Mouse (Mus musculus): ENCODE measurements around the gene Ppia. TPM values are rescaled to one million over a fixed set of nuclear protein-coding genes. Genes with fewer than 3 reads are reported as not detected.
"Not testable (repeated sequence)": the region's sequence is repeated elsewhere in the genome, so short reads cannot be mapped to it uniquely, and the experiment has no call there.

The Ppia gene
- polyA plus RNA-seq (2014; fragmentation: Nextera tagmentation; extraction: Ambion mirVana), result 5,363 and 5,401 TPM in 2 replicates

DNA sequence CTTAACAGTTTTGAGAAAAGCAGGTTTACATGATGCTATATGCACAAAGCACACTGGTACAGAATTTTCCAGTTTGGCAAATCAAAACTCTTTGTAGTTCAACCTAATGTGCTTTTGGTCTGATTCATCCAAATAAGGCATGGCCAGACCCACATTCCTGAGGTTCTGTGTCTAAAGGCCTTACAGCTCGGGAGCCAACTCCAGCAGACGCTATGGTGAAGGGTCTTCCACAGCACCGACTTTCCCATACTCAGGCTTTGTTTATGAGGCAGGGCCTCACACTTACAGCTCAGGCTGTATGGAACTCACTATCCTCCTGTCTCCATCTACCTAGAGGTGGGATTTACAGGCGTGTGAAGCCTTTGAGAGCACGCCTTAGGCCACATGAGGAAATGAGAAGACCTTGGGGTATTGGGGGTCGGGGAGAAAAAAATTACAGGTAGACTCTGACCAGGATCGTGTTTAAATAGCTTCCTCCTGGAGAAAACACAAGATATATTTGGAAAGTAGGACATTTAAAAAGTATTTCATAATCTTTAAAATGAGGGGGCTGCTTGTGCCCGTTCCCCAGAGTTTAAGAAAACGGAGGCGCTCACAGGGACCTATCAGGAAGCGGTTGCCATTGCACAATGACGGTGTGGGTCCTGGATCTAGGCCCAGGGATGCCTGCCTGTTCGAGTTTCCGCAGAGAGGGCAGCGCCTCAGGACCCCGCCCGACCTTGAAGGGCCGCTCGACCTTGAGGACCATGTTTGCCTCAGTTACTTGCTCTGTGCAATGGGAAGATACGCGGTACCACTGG is at the start of gene Ppia:
Ppia (plus strand) TSS at position 693 of the 800 bp plus-strand sequence.
- Histone ChIP-seq H3K27ac (ENCODE audit: low read depth, low read length) (peak within 1 kb of the TSS; percentile 100), H3K4me1 (replicated peaks; ENCODE audit: control insufficient read depth, insufficient read depth, low read length) (peaks cover 27% of the 10 kb centered on the region), H3K27me3 (replicated peaks; ENCODE audit: control insufficient read depth, insufficient read depth, low read length) (no peaks in the 10 kb centered on the region), H3K9ac (ENCODE audit: low read depth, low read length) (peak within 1 kb of the TSS; percentile 99), H3K36me3 (ENCODE audit: control insufficient read depth, insufficient read depth, low read length) (peaks cover 20% of the 10 kb centered on the region), H3K9me3 (ENCODE audit: control insufficient read depth, low read length) (peaks cover 5% of the 10 kb centered on the region; the same call in 1 of the 2 replicates), H3K4me2 (peak within 1 kb of the TSS; percentile 97), H3K4me3 (ENCODE audit: low read depth, low read length) (peak within 1 kb of the TSS; percentile 95)
- DNase-seq (ENCODE audit: low spot score), result no peak
- WGBS, result 8% methylated on average over 21 of the region's 21 CpGs
- peak; percentile 58 for ATAC-seq (replicated peaks; ENCODE audit: low FRiP score)

DNA sequence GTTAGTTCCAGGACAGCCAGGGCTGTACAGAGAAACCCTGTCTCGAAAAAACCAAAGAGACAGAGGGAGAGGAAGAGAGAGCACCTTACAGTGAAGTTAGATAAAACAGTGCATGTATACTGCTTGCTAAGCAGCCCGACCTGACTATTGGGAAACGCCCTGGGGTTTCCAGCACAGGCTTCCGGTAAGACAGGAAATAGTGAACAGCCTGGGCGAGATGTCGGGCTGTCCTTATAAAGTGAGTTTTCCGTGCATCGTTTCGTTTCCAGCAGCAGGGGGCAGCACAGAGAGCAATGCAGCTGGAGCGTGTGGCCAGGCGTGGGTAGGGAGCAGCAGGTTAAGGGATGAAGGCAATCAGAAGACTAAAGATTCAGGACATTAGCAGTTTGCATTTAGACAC is 49.4 kb upstream of the Ppia start:
- Histone ChIP-seq H3K9me3 (ENCODE audit: control insufficient read depth, low read length) (no peaks in the 10 kb centered on the region), H3K4me3 (ENCODE audit: low read depth, low read length) (no peak overlapping the region), H3K9ac (ENCODE audit: low read depth, low read length) (0 out of 2 replicates have a peak overlapping the region, but pooled peaks have one; percentile 34), H3K4me1 (replicated peaks; ENCODE audit: control insufficient read depth, insufficient read depth, low read length) (no peaks in the 10 kb centered on the region; the same call in 1 of the 2 replicates), H3K36me3 (ENCODE audit: control insufficient read depth, insufficient read depth, low read length) (no peaks in the 10 kb centered on the region), H3K4me2 (peak overlapping the region; percentile 42), H3K27ac (ENCODE audit: low read depth, low read length) (peak overlapping the region; percentile 43; the same call in 1 of the 2 replicates), H3K27me3 (replicated peaks; ENCODE audit: control insufficient read depth, insufficient read depth, low read length) (no peaks in the 10 kb centered on the region)
- DNase-seq (ENCODE audit: low spot score), result peak; percentile 78
- peak; percentile 88 for ATAC-seq (replicated peaks; ENCODE audit: low FRiP score)
- 14% methylated on average over 11 of the region's 11 CpGs for WGBS

DNA sequence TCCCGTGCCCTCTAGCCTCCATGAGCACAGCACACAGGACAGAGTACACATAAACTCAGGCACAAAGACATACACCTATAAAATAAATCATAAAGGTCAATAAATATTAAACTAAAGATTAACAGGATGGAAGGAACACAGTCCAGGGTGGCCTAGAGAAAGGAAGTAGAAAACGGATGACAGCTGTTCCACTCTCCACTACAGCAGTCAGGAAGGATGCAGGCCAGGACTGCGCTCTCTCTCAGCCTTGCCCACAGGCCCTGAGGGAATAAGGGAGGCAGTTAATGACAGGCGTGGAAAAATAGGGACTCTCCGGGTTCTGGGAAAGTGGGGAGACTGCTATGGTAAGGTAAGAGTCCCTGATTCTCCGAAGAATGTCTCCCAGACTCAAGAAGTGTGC is 48.8 kb upstream of the Ppia start:
- ATAC-seq (replicated peaks; ENCODE audit: low FRiP score), result no peak

DNA sequence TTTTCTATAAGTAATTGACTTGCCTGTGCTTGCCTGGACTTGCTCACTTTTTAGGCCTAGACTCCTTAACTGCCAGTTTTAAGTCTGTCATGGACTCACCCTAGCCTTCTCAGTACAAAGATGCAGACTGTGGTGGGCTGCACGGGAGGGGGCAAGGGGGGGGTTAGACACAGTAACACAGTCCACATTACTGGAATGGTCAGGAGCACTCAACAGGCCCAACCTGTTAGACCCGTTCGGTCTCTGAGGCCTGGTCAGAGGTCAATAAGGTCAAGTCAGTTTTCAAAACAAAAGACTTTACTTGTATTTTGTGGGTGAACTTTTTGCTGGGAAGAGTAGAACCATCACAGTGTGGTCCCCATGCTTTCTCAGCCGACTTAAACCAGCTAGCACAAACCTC is 48.1 kb upstream of the Ppia start:
- 80% methylated on average over 4 of the region's 4 CpGs for WGBS
- no peak overlapping the region for H3K4me2 ChIP-seq
- ATAC-seq (replicated peaks; ENCODE audit: low FRiP score), result no peak
- H3K9me3 ChIP-seq (ENCODE audit: control insufficient read depth, low read length), result no peaks in the 10 kb centered on the region
- no peaks in the 10 kb centered on the region for H3K27me3 ChIP-seq (replicated peaks; ENCODE audit: control insufficient read depth, insufficient read depth, low read length)
- H3K27ac ChIP-seq (ENCODE audit: low read depth, low read length), result no peak overlapping the region
- H3K4me3 ChIP-seq (ENCODE audit: low read depth, low read length), result no peak overlapping the region
- no peak for DNase-seq (ENCODE audit: low spot score)
- H3K36me3 ChIP-seq (ENCODE audit: control insufficient read depth, insufficient read depth, low read length), result no peaks in the 10 kb centered on the region
- no peaks in the 10 kb centered on the region; the same call in 1 of the 2 replicates for H3K4me1 ChIP-seq (replicated peaks; ENCODE audit: control insufficient read depth, insufficient read depth, low read length)
- H3K9ac ChIP-seq (ENCODE audit: low read depth, low read length), result no peak overlapping the region

More for the DNA sequence above, 48.8 kb upstream of the Ppia start:
- WGBS, result 83% methylated on average over 6 of the region's 6 CpGs
- Histone ChIP-seq H3K9ac (ENCODE audit: low read depth, low read length) (no peak overlapping the region), H3K9me3 (ENCODE audit: control insufficient read depth, low read length) (no peaks in the 10 kb centered on the region), H3K4me2 (no peak overlapping the region), H3K27me3 (replicated peaks; ENCODE audit: control insufficient read depth, insufficient read depth, low read length) (no peaks in the 10 kb centered on the region), H3K27ac (ENCODE audit: low read depth, low read length) (no peak overlapping the region), H3K36me3 (ENCODE audit: control insufficient read depth, insufficient read depth, low read length) (no peaks in the 10 kb centered on the region), H3K4me3 (ENCODE audit: low read depth, low read length) (no peak overlapping the region), H3K4me1 (replicated peaks; ENCODE audit: control insufficient read depth, insufficient read depth, low read length) (no peaks in the 10 kb centered on the region; the same call in 1 of the 2 replicates)
- no peak for DNase-seq (ENCODE audit: low spot score)

DNA sequence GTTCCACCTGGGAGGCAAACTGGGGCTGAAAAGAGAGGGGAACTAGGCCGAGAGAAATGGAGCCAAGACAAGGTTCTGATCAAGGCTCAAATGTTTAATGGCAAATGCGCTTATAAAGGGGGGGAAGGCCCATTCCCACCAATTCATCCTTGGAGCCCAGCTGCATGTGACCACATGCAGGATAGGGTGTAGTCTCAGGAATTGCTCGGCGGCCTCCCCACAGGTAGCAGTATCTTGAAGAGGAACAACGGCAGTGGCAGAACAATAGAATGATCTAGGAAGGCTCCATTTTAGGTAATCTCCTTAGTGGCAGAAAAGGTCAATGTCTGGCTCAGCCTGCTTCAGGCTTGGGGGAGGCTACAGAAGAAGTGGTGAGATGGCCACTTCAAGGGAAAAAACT is 47.3 kb upstream of the Ppia start:
- H3K27me3 ChIP-seq (replicated peaks; ENCODE audit: control insufficient read depth, insufficient read depth, low read length); H3K4me3 ChIP-seq (ENCODE audit: low read depth, low read length); H3K27ac ChIP-seq (ENCODE audit: low read depth, low read length); H3K4me2 ChIP-seq; DNase-seq (ENCODE audit: low spot score); H3K4me1 ChIP-seq (replicated peaks; ENCODE audit: control insufficient read depth, insufficient read depth, low read length); ATAC-seq (replicated peaks; ENCODE audit: low FRiP score); H3K9me3 ChIP-seq (ENCODE audit: control insufficient read depth, low read length); H3K36me3 ChIP-seq (ENCODE audit: control insufficient read depth, insufficient read depth, low read length); H3K9ac ChIP-seq (ENCODE audit: low read depth, low read length): not testable (repeated sequence)
- WGBS, result 77% methylated on average over 5 of the region's 5 CpGs

DNA sequence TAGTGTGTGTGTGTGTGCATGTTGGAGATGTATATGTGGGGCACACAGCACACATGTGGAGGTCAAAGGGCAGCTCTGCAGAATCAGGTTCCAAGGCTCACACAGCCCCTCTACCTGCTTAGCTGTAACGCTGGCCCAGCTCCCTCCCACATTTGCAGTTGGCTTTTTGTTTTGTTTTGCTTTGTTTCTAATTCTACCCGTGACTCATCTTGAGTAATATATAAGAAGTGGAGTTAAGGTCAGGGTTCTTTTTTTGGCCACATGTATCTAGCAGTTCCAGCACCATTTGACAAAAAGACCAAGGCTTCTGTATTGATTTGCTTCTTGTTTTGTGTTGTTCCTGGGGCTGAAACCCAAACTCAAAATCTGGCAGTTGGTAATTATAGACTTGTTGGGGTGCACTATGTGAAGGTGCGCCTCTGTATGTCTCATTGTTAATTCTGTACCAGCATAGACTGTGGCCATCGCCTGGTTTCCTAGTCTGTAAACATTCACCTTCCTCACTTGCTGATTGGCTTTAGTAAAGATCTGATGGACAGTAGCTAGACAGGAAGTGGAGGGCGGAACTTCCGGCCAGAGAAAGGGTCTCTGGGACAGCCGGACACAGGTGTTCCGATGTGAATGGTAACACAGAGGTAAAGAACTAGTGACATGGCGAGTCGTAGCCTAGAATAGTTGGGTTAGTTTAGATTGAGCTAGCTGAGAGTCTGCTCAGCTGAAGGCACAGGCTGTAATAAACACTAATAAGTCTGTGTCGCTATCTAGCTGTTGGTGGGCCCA is 43.7 kb upstream of the Ppia start:
- DNase-seq (ENCODE audit: low spot score) (no peak), ATAC-seq (replicated peaks; ENCODE audit: low FRiP score) (no peak)
- no peaks in the 10 kb centered on the region for H3K4me1 ChIP-seq (replicated peaks; ENCODE audit: control insufficient read depth, insufficient read depth, low read length)
- no peak overlapping the region for H3K4me3 ChIP-seq (ENCODE audit: low read depth, low read length)
- H3K9me3 ChIP-seq (ENCODE audit: control insufficient read depth, low read length), result no peaks in the 10 kb centered on the region
- WGBS, result 80% methylated on average over 11 of the region's 11 CpGs
- no peaks in the 10 kb centered on the region for H3K36me3 ChIP-seq (ENCODE audit: control insufficient read depth, insufficient read depth, low read length)
- H3K9ac ChIP-seq (ENCODE audit: low read depth, low read length), result no peak overlapping the region
- H3K27me3 ChIP-seq (replicated peaks; ENCODE audit: control insufficient read depth, insufficient read depth, low read length), result no peaks in the 10 kb centered on the region
- no peak overlapping the region for H3K27ac ChIP-seq (ENCODE audit: low read depth, low read length)
- H3K4me2 ChIP-seq, result no peak overlapping the region

DNA sequence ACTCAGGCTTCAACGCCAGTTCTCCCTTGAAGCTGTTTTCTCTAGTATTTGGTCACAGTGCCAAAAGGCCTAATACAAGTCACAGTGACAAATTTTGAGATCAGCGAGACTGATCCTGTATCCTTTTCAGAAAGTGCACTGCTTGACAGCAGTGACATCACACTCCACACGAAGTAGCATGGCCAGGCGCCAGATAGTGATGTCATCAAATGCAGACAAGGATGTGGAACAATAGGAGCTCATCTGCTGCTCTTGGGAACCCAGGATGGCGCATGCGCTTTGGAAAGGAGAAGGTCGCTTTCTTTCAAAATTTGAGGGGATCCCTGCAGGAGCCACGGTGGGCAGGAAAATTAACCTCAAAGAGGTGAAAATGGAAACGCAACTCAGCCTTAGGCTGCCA is 42.5 kb upstream of the Ppia start:
- Histone ChIP-seq H3K4me1 (replicated peaks; ENCODE audit: control insufficient read depth, insufficient read depth, low read length) (no peaks in the 10 kb centered on the region), H3K9ac (ENCODE audit: low read depth, low read length) (no peak overlapping the region), H3K9me3 (ENCODE audit: control insufficient read depth, low read length) (no peaks in the 10 kb centered on the region), H3K27me3 (replicated peaks; ENCODE audit: control insufficient read depth, insufficient read depth, low read length) (no peaks in the 10 kb centered on the region), H3K36me3 (ENCODE audit: control insufficient read depth, insufficient read depth, low read length) (no peaks in the 10 kb centered on the region), H3K4me2 (no peak overlapping the region), H3K27ac (ENCODE audit: low read depth, low read length) (no peak overlapping the region), H3K4me3 (ENCODE audit: low read depth, low read length) (no peak overlapping the region)
- DNase-seq (ENCODE audit: low spot score), result no peak
- WGBS, result 86% methylated on average over 9 of the region's 9 CpGs
- ATAC-seq (replicated peaks; ENCODE audit: low FRiP score), result no peak

DNA sequence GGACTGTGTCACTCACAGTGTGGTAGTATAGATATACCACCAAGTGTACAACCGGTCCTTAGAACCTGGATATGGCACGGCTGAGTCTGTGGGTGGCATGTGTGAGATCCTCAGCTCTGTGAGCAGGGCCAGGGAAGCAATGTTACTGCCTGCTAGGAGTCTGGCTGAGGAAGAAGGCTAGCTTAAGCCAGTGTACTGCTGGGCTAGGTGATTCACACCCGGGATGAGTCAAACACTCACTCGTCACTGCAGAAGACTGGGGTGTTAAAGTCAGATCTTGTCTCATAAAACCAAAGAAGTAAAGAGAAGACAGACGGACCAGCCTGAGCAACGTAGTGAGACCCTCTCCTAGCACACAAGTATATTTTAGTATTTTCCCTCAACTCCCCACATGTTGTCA is 34.3 kb upstream of the Ppia start:
- Histone ChIP-seq H3K4me2 (no peak overlapping the region), H3K4me1 (replicated peaks; ENCODE audit: control insufficient read depth, insufficient read depth, low read length) (no peaks in the 10 kb centered on the region), H3K36me3 (ENCODE audit: control insufficient read depth, insufficient read depth, low read length) (no peaks in the 10 kb centered on the region), H3K27me3 (replicated peaks; ENCODE audit: control insufficient read depth, insufficient read depth, low read length) (no peaks in the 10 kb centered on the region), H3K27ac (ENCODE audit: low read depth, low read length) (no peak overlapping the region), H3K9ac (ENCODE audit: low read depth, low read length) (no peak overlapping the region), H3K9me3 (ENCODE audit: control insufficient read depth, low read length) (no peaks in the 10 kb centered on the region), H3K4me3 (ENCODE audit: low read depth, low read length) (no peak overlapping the region)
- no peak for ATAC-seq (replicated peaks; ENCODE audit: low FRiP score)
- WGBS, result 80% methylated on average over 6 of the region's 6 CpGs
- no peak for DNase-seq (ENCODE audit: low spot score)
